Mouse (Mus musculus) CH12.LX (cell line): ENCODE results near the gene Ddx55. TPM values are rescaled to one million over a fixed set of nuclear protein-coding genes. Genes with fewer than 3 reads are reported as not detected.
"Not testable (repeated sequence)": the region's sequence is repeated elsewhere in the genome, so short reads cannot be mapped to it uniquely, and the experiment has no call there.

Source experiments
- DNase-seq: peaks from one replicate; pipeline ENCODE4 v3.0.0-alpha.2; 2013; ENCODE audit errors: extremely low read depth
- H3K27ac ChIP-seq: 2 replicates; pipeline ENCODE4 v1.5.1; 2012; ENCODE audit warnings: low read depth, mild to moderate bottlenecking, control low read depth, moderate library complexity; ENCODE audit not compliant: insufficient read depth
- H3K27me3 ChIP-seq: replicated peaks from 2 replicates; pipeline ENCODE3; 2012; ENCODE audit warnings: inconsistent platforms
- H3K36me3 ChIP-seq, 2 experiments: replicated peaks in 1 of 2; 2 replicates each; pipeline versions ENCODE3 to v1.6.1; 2012; ENCODE audit warnings: inconsistent platforms in 1 of 2, low read length in 1 of 2, mild to moderate bottlenecking in 1 of 2, mixed read lengths in 1 of 2, moderate library complexity in 1 of 2; ENCODE audit not compliant: control insufficient read depth in 1 of 2, insufficient read depth in 1 of 2
- H3K4me1 ChIP-seq, 2 experiments: 2 replicates each; pipeline ENCODE4 v1.6.1; 2012; ENCODE audit warnings: inconsistent platforms in 1 of 2, moderate library complexity in 1 of 2; ENCODE audit not compliant: insufficient read depth in 2 of 2, control insufficient read depth in 1 of 2
- H3K4me2 ChIP-seq: 2 replicates; pipeline ENCODE4 v1.6.1; 2012; ENCODE audit warnings: low read depth, mild to moderate bottlenecking, control low read depth; ENCODE audit not compliant: poor library complexity, insufficient read depth, severe bottlenecking
- H3K4me3 ChIP-seq, 3 experiments: fragments of 150-350 bp in 1 of 3; sonication (generic) in 1 of 3; replicated peaks in 1 of 3; 2 replicates each; pipeline versions ENCODE3 to v1.5.1; 2011 to 2012; ENCODE audit warnings: low read depth in 2 of 3, low read length in 2 of 3, mild to moderate bottlenecking in 2 of 3, moderate library complexity in 2 of 3, control low read depth in 1 of 3, improper control_type of control experiment in 1 of 3, inconsistent platforms in 1 of 3, mixed read lengths in 1 of 3; ENCODE audit not compliant: poor library complexity in 1 of 3
- H3K79me2 ChIP-seq: replicated peaks from 2 replicates; pipeline ENCODE4 v1.6.1; 2012; ENCODE audit warnings: mild to moderate bottlenecking, moderate library complexity; ENCODE audit not compliant: control insufficient read depth, poor library complexity, insufficient read depth, severe bottlenecking; ENCODE audit errors: extremely low read depth
- H3K9ac ChIP-seq: 2 replicates; pipeline ENCODE4 v1.6.1; 2012; ENCODE audit warnings: low read depth, mild to moderate bottlenecking, control low read depth, moderate library complexity; ENCODE audit not compliant: insufficient read depth
- H3K9me3 ChIP-seq: replicated peaks from 2 replicates; pipeline ENCODE3; 2012; ENCODE audit warnings: low read length, inconsistent platforms, mixed read lengths
- BHLHE40 ChIP-seq: IDR thresholded peaks from 2 replicates; pipeline ENCODE4 v1.6.1; 2011; ENCODE audit warnings: mild to moderate bottlenecking, low read depth, low read length, improper control_type of control experiment
- CHD1 ChIP-seq: IDR thresholded peaks from 2 replicates; pipeline ENCODE4 v1.6.1; 2012; ENCODE audit warnings: low read depth, low read length, improper control_type of control experiment, inconsistent platforms
- CTCF ChIP-seq, 2 experiments: IDR thresholded peaks in 1 of 2; conservative IDR thresholded peaks in 1 of 2; 2 replicates each; pipeline ENCODE4 v1.5.1; 2011 to 2012; ENCODE audit warnings: low read depth in 2 of 2, low read length in 2 of 2, improper control_type of control experiment in 1 of 2, inconsistent platforms in 1 of 2, mild to moderate bottlenecking in 1 of 2, moderate library complexity in 1 of 2
- E2F4 ChIP-seq: IDR thresholded peaks from 2 replicates; pipeline ENCODE4 v1.6.1; 2011; ENCODE audit warnings: low read depth, low read length, improper control_type of control experiment; ENCODE audit not compliant: insufficient replicate concordance
- ETS1 ChIP-seq: conservative IDR thresholded peaks from 2 replicates; pipeline ENCODE4 v1.6.1; 2012; ENCODE audit warnings: low read depth, mild to moderate bottlenecking, inconsistent platforms, low read length, improper control_type of control experiment, moderate library complexity
- JUND ChIP-seq: conservative IDR thresholded peaks from 2 replicates; pipeline ENCODE4 v1.6.1; 2011; ENCODE audit warnings: low read depth, low read length, improper control_type of control experiment
- KAT2A ChIP-seq: IDR thresholded peaks from 2 replicates; pipeline ENCODE4 v1.6.1; 2012; ENCODE audit warnings: low read length, improper control_type of control experiment, inconsistent platforms; ENCODE audit not compliant: insufficient replicate concordance
- MAFK ChIP-seq: IDR thresholded peaks from 2 replicates; pipeline ENCODE4 v1.6.1; 2011; ENCODE audit warnings: low read length, improper control_type of control experiment; ENCODE audit not compliant: insufficient replicate concordance
- MAX ChIP-seq: IDR thresholded peaks from 2 replicates; pipeline ENCODE4 v1.6.1; 2011; ENCODE audit warnings: low read length, improper control_type of control experiment
- MEF2A ChIP-seq: IDR thresholded peaks from 2 replicates; pipeline ENCODE4 v1.6.1; 2014; ENCODE audit warnings: low read depth, mild to moderate bottlenecking, inconsistent platforms, low read length, improper control_type of control experiment, borderline replicate concordance
- MYC ChIP-seq: IDR thresholded peaks from 2 replicates; pipeline ENCODE4 v1.6.1; 2011; ENCODE audit warnings: low read depth, mild to moderate bottlenecking, improper control_type of control experiment, low read length
- NELFE ChIP-seq: IDR thresholded peaks from 2 replicates; pipeline ENCODE4 v1.6.1; 2011; ENCODE audit warnings: low read depth, low read length, improper control_type of control experiment
- NRF1 ChIP-seq: IDR thresholded peaks from 2 replicates; pipeline ENCODE4 v1.6.1; 2014; ENCODE audit warnings: low read depth, mild to moderate bottlenecking, inconsistent platforms, low read length, improper control_type of control experiment, moderate library complexity
- PAX5 ChIP-seq: IDR thresholded peaks from 2 replicates; pipeline ENCODE4 v1.6.1; 2012; ENCODE audit warnings: low read length, inconsistent platforms, mixed read lengths
- POLR2A ChIP-seq: IDR thresholded peaks from 2 replicates; pipeline ENCODE4 v1.6.1; 2011; ENCODE audit warnings: low read depth, mild to moderate bottlenecking, improper control_type of control experiment, low read length
- RCOR1 ChIP-seq: conservative IDR thresholded peaks from 2 replicates; pipeline ENCODE4 v1.6.1; 2012; ENCODE audit warnings: low read depth, mild to moderate bottlenecking, inconsistent platforms, low read length, improper control_type of control experiment
- SMC3 ChIP-seq: IDR thresholded peaks from 2 replicates; pipeline ENCODE4 v1.6.1; 2011; ENCODE audit warnings: low read depth, low read length, improper control_type of control experiment
- USF1 ChIP-seq: IDR thresholded peaks from 2 replicates; pipeline ENCODE4 v1.6.1; 2014; ENCODE audit warnings: low read depth, mild to moderate bottlenecking, inconsistent platforms, low read length, improper control_type of control experiment
- USF2 ChIP-seq: conservative IDR thresholded peaks from 2 replicates; pipeline ENCODE4 v1.6.1; 2011; ENCODE audit warnings: low read depth, low read length, improper control_type of control experiment
- ZC3H11A ChIP-seq: IDR thresholded peaks from 2 replicates; pipeline ENCODE4 v1.6.1; 2012; ENCODE audit warnings: low read depth, mild to moderate bottlenecking, inconsistent platforms, low read length, improper control_type of control experiment
- ZKSCAN1 ChIP-seq: IDR thresholded peaks from 2 replicates; pipeline ENCODE4 v1.6.1; 2012; ENCODE audit warnings: low read depth, inconsistent platforms, low read length, improper control_type of control experiment, borderline replicate concordance
- ZMIZ1 ChIP-seq: IDR thresholded peaks from 2 replicates; pipeline ENCODE4 v1.6.1; 2012; ENCODE audit warnings: low read depth, mild to moderate bottlenecking, inconsistent platforms, low read length, improper control_type of control experiment
- dilution Hi-C: fragments of 300-500 bp; cut with MboI; formaldehyde crosslinking; loops from 2 replicates; pipeline ENCODE4 v1.14.3; 2020; ENCODE audit warnings: low sequenced_read_pairs; ENCODE audit not compliant: extremely low pct_unique_long_range_greater_than_20kb, extremely low pct_ligation_motif_present
- in situ Hi-C: fragments of 300-500 bp; cut with MboI; formaldehyde crosslinking; loops from 3 replicates; pipeline ENCODE4 v1.14.3; 2019; ENCODE audit warnings: low sequenced_read_pairs, low pct_ligation_motif_present, low pct_unique_long_range_greater_than_20kb, mixed read lengths
- polyA plus RNA-seq: library from polyadenylated mRNA; unstranded; fragments of >175 nt; gene quantifications from 2 replicates; pipeline ENCODE4 v1.2.1, GENCODE M21; 2012; ENCODE audit warnings: low read depth; ENCODE audit not compliant: insufficient read length
- total RNA-seq, 2 experiments: library from RNA; depleted of rRNA; stranded (reverse); fragments of 300-350 nt in 1 of 2; fragments of >200 nt in 1 of 2; gene quantifications; 2 replicates each; pipeline ENCODE4 v1.2.3; 2012 to 2014

Gene Ddx55
- total and polyA plus RNA-seq, 3 experiments: 15.1 to 25.9 (median 18.2) TPM

DNA sequence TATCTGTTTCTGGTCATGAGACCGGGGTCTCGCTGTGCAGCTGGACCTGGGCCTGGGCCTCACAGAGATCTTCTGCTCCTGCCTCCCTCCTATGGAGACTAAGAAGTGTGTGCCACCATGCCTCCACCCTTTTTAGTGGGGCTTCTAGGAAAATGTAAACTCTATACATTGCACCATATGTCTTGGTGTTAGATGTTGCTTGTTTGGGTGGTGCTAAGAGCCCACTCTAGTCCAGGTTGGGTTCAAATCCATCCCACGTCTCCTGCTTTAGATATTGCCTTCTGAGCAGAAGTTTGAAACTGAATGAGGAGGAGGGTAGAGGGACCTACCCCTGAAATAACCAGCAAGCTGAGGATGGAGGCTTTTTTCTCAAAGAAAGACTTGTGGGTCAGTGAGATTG is 40.1 kb downstream of the Ddx55 start:
- Histone ChIP-seq H3K27ac (0 out of 2 replicates have a peak overlapping the region, but pooled peaks have one; percentile 6), H3K4me3 (no peak overlapping the region), H3K79me2 (no peaks in the 10 kb centered on the region), H3K4me1 (no peaks in the 10 kb centered on the region), H3K27me3 (no peaks in the 10 kb centered on the region), H3K9me3 (no peaks in the 10 kb centered on the region), H3K36me3 (peaks cover 65 to 86% of the 10 kb centered on the region in 2 experiments), H3K4me2 (no peak overlapping the region), H3K9ac (no peak overlapping the region)
- TF ChIP-seq NRF1: no peak
- no peak for TF ChIP-seq ETS1
- TF ChIP-seq KAT2A: no peak
- TF ChIP-seq MAFK: no peak
- TF ChIP-seq ZC3H11A: no peak
- no peak for TF ChIP-seq RCOR1
- no peak for TF ChIP-seq POLR2A
- TF ChIP-seq MAX: no peak
- no peak for TF ChIP-seq BHLHE40
- dilution Hi-C loops: no loop called here
- in situ Hi-C loops: no loop called here
- DNase-seq: no peak

DNA sequence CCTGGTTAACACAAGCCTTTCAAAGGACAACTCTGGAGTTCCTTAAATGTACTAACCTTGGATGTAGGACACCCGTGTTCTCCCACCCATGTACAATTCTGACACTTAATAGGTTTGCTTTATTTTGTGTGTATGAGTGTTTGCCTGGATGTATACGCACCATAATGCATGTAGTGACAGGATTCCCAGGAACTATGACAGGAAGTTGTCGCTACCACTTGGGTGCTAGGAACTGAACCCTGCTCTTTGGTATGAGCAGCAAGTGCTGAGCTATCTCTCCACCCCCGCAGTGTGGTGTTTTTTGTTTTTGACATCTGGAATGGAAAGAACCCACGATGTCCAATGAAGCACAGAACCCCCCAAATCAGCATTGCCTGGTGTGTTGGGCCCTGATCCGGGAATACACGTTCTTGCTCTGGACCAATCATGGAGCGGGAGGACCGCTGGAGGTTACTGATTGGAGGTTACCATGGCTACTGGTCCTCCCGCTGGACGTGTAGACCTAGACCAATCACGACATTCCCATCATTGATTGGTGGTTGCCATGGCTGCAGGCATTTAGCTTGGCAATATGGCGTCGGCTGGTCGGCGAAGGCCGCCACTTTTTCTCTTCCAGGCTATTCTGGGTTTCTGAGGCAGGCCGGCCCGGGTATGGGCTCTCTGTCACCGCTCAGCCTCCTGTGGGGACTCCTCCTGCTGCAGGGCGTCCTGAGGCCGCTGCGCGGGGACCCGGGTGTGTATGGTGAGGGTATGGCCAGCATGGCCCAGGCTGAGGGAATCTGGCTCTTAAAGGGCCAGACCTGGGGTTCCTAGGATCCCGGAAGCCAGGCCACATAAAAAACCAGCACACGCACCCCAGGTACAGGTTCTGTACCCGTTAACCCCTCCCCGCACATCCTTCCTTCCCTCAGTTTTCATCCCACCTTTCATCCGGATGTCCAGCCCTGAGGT is 45.8 kb downstream of the Ddx55 start:
- Histone ChIP-seq H3K36me3 (peaks cover 29 to 40% of the 10 kb centered on the region in 2 experiments), H3K27me3 (no peaks in the 10 kb centered on the region), H3K9me3 (no peaks in the 10 kb centered on the region), H3K27ac (no peak overlapping the region), H3K4me1 (peaks cover 0 to 3% of the 10 kb centered on the region in 2 experiments; a peak in 1 of 4 replicates), H3K9ac (no peak overlapping the region), H3K79me2 (no peaks in the 10 kb centered on the region), H3K4me2 (no peak overlapping the region), H3K4me3 (no peak overlapping the region)
- dilution Hi-C loops (no loop called here), in situ Hi-C loops (no loop called here)
- DNase-seq: no peak
- TF ChIP-seq BHLHE40 (no peak), ZMIZ1 (no peak), NELFE (no peak), E2F4 (no peak), CTCF (conservative IDR thresholded peaks at IDR 0.05 in 1 of 2, IDR thresholded peaks at IDR 0.05 in 1 of 2; ENCODE audit: low read depth in 2 of 2, low read length in 2 of 2) (no peak), USF2 (no peak), MAX (no peak), JUND (no peak), MYC (no peak), USF1 (no peak), MEF2A (no peak), PAX5 (no peak), CHD1 (no peak), ETS1 (no peak), SMC3 (no peak), ZKSCAN1 (no peak), ZC3H11A (no peak)

DNA sequence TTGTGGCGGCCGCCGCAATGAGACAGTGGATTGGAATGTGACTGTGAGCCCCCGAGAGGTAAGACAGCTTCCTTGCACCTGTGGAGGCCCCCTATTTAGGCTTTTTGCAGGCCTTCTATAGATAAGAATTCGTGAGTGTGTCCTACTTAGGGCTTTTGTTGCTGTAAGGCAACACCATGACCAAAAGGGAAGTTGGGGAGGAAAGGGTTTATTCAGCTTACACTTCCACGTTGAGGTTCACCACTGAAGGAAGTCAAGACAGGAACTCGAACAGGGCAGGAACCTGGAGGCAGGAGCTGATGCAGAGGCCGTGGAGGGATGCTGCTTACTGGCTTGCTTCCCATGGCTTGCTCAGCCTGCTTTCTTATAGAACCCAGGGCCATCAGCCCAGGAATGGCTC is 47.1 kb downstream of the Ddx55 start:
- dilution Hi-C loops, H3K79me2 ChIP-seq, H3K4me1 ChIP-seq, H3K4me2 ChIP-seq, H3K9ac ChIP-seq, in situ Hi-C loops, H3K27me3 ChIP-seq, H3K27ac ChIP-seq, H3K9me3 ChIP-seq, H3K4me3 ChIP-seq, DNase-seq: not testable (repeated sequence)
- H3K36me3 ChIP-seq: peaks cover 17 to 28% of the 10 kb centered on the region in 2 experiments
